Mouse (Mus musculus) lung, postnatal 4 days (tissue): Measurements from ENCODE around the gene Smad6.
A peak's percentile ranks its signal among the peaks of the same experiment; 100 is the strongest.

ENCODE experiments used
- DNase-seq, 2 experiments: peaks; one replicate each; pipeline ENCODE4 v3.0.0; 2021

Gene Smad6

GRCm38 (mm10) chr9:63958337-63959030 lies 63.4 kb downstream of the Smad6 start:
- DNase-seq: peak; percentile 78 to 85

DNA sequence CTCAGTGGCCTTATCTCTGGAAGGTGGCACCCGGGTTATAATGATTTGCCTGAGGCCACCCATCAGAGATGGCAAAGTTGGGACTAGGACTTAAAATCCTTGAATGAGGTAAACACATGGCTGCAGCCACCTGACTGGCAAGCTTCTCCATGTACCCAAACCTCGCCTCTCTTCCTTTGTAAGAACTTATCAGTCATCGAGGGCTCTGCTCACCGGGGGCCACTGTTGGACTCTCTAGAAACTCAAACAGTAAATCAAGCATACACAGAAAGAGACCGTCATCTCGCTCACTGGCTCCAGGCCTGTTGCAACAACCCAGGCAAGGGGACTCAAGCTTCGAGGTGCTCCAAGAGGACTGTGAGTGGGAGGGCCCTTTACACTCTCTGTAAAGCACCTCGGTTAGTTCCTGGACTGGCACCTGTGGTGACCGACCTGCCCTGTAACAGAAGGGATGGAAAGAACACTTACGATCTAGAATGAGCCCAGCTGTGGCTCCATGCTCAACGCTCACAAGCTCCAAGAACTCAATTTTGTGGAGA lies 64.1 kb downstream of the Smad6 start:
- peak in 1 of 2 experiments; percentile 66 for DNase-seq

GRCm38 (mm10) chr9:63956052-63956451 lies 65.8 kb downstream of the Smad6 start:
- peak; percentile 76 to 86 for DNase-seq

DNA sequence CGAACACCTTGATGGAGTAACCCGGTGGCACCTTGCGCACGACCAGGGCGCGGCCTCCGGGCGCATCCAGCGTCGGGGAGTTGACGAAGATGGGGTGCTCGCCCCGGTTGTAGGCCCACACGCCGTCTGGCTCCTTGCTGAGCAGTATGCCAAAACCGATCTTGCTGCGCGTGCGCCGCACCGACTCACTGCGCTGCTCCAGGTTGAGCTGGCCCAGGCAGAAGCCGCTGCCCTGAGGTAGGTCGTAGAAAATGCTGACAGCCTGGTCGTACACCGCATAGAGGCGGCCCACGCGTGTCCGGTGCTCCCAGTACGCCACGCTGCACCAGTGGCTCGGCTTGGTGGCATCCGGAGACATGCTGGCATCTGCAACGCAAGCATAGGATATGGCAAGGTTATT lies 68.2 kb downstream of the Smad6 start:
- DNase-seq: no peak

DNA sequence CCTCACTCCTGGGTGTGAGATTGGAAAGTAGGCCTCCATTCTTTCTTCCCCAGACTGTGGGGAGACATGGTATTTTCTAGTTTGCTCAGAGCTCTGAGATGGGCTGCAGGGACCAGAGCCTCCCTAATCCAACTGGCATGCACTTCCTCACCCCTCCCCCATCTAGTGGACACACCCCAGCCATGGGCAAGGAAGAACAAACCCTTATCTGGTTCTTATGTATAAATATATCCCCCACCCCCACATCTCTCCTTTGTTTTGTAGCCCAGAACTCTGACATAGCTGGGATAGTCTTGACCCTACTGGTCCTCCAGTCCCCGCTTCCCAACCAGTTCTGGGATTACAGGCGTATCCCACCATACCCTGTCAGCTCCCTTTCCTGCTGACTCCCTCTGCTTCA lies 69.3 kb downstream of the Smad6 start:
- peak in 1 of 2 experiments; percentile 17 for DNase-seq

GRCm38 (mm10) chr9:63950357-63950756 lies 71.5 kb downstream of the Smad6 start:
- DNase-seq: peak in 1 of 2 experiments; percentile 30

DNA sequence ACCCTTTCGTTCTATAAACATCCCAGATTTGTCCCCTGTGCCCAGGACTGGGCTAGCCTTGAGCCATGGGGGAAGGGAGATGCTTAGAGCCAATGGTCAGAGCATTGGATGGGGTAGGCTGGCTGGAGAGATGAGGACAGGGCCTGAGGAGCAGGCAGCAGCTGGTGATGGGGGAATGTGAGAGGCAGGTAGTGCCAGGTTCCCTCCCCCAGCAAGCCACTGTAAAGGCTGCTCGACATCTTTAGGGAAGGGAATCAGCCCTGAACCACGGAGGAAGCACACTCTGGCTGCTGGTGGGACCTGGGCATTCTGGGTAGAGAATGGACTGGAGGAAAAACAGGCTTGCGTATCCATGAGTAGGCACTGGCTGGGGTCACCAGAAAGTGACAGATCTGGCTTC lies 72.5 kb downstream of the Smad6 start:
- DNase-seq: no peak

- DNase-seq: no peak
Observed at GRCm38 (mm10) chr9:63942608-63942982, 79.3 kb downstream of the Smad6 start.

GRCm38 (mm10) chr9:63941747-63942607 lies 79.9 kb downstream of the Smad6 start:
- peak; percentile 63 to 85 for DNase-seq

DNA sequence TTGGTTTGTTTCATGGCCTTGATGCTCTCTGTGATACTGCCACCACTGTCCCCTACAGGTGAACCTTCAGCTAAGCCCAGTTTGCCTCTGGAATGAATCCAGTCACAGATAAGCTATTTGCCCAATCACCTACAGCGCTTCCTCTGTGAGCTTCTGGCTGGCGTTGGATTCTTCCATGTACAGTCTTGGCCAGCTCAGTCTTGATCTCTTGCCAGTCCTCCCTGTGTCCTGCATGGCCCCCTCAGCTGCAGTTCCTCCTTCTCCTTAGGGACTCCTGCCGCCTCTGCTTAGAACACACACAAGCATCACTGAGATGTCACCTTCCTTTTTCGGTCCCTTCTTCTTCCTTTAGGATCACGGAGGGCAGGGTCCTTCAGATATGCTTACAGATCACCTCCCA lies 85.6 kb downstream of the Smad6 start:
- DNase-seq: no peak

DNA sequence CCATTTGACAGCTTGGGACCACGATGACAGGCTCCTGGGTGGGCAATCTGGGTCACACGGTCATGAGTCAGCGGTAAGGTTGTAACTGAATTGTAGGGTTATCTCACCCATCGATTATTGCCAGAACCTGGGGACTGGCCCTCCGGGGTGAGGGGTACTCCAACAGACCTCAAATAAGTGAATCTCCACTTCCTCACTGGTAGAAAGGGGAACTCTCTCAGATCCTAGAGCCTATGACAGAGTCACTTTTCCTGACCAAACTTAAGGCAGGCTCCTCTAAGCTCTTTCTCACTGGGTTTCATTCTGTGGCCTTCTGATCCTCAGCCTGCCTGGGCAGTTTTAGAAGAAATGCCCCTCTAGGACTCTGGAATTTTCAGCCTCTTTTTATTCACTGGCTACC lies 88.8 kb downstream of the Smad6 start:
- no peak for DNase-seq

DNA sequence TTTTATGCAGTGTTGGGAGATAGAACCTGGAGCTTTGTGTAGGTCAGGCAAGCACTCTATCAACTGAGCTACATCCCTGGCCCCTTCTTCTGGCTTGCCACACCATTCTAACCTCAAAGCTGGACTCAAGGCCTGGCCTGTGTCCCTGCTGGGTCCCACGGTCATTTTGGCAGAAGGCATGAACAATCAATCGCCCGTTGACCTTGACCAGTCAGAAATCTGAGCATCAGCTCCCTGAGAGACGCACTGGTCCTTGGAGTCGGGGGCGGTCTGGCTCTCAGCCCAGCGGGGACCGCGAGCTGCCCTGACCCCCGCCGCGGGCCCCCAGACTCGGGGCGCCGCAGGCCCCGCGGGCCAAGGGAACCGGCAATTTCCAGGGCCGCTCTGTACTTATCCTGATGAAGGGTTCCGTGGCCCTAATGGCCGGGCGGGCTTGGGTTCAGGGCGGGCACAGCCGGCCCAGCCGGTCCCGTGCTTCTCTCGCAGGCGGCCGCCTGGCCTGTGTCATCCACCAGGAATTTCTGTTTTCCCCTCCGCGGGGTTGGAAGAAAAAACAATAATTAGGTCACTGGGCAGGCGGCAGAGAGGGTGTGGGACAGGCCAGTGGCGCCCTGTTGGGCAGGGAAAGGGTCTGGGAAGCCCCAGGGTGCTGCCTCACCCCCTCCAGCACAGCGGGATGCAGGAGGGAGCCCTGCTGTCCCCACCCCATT lies 94.4 kb downstream of the Smad6 start:
- DNase-seq: peak; percentile 73 to 85

- peak; percentile 47 to 79 for DNase-seq
Observed at GRCm38 (mm10) chr9:63926377-63926776, 95.5 kb downstream of the Smad6 start.

DNA sequence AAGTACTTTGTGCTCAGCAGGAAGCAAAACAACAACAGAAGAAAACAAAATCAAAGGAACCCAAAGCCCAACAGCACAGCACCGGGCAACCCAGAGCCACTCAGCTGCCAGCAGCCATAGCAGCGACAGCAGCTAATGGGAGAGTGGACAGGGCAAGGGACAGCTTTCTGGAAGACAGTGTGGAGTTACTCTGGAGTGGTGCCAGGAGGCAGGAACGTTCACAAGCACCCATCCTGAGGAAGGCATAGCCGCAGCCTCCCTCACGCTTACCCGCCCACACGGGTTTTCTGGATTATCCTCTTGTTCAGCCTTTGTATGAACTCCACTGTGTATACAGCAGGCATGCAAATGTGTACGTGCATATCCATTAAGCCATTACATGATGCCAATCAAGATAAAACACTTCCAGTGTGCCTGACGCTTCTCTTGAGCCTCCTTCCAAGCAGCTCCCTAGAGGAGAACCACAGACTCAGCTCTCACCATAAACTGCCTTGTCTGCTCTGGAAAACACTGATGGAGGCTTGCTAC lies 98.6 kb downstream of the Smad6 start:
- DNase-seq: no peak

DNA sequence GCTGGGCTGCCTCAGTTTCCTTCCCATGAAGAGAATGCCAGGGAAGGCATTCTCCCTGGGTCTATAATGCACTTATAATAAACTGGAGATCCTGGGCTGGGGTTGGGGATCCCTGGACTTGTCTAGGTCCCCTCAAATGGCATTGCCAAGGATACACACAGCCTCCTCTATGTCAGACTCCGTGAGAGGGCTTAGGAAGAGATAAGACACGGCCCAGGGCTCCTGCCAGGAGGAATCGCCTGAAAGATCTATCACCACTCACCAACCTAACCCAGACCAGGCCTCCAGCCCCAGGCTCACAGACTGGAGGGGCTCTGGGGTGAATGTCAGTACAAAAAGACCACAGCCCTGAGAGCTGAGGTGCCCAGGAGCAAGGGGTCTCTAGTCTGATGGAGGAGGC lies 102.2 kb downstream of the Smad6 start:
- DNase-seq: no peak

DNA sequence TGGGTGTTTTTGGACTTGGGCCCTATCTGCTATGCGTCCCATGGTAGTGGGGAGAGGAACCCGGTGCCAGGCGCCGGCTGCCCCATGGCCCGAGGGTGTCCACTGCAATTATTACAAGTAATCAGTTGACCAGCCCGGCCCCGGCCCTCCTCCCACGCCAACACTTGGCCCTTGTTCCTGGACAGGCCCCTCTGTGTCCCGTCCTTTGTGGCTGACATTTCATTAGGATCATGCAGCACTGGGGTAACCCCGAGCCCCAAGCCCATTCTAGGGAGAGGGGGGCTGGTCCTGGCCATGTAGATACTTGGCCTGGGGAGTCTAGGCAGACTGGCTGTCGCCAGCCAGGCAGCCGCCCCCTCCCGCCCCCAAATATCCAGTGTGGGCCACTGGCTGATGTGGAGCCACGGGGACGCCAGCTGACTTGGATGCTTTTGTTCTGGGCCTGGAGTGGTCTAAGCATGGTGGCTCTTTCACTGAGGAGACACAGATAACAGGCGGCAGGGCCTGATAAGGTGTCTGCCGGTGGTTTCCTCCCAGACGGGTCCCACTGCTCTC lies 102.8 kb downstream of the Smad6 start:
- peak in 1 of 2 experiments; percentile 62 for DNase-seq

DNA sequence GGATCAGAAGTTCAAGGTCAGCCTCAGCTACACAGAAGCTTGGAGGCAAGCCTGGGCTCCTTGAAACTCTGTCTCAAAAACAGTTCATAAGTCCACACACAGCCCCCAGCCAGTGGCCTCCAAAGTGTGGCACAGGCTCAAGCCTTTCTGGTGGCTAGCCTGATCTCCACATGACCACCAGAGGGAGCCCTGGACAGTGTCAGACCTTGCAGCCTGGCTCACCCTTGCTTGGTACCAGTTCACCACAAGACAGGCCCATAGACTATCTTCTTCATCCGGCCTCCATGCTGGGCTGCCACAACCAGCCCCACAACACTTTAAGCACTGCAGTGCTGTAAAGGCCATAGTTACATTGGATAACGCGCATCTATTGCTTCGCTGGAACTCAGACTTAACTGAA lies 103.6 kb downstream of the Smad6 start:
- DNase-seq: peak; percentile 86 to 89

GRCm38 (mm10) chr9:63916441-63916840 lies 105.4 kb downstream of the Smad6 start:
- no peak for DNase-seq

DNA sequence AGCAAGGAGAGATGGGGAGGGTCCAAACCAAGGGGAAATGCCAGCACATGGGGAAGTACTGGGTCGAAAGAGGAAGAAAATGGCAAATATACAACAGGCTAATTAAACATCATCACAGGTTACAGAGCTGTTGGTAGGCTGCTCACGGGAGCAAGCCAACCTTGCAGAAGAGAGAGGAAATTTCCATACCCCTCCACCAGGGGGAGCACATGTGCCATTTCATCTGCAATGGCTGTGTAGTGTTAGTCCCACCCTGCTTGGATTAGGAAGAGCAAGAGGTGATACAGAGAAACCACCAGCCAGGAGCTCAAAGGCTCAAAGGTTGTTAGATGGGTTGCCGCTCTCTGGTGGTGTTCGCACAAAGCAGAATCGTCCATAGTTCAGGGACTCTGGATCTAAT lies 105.9 kb downstream of the Smad6 start:
- DNase-seq: peak; percentile 58 to 83

DNA sequence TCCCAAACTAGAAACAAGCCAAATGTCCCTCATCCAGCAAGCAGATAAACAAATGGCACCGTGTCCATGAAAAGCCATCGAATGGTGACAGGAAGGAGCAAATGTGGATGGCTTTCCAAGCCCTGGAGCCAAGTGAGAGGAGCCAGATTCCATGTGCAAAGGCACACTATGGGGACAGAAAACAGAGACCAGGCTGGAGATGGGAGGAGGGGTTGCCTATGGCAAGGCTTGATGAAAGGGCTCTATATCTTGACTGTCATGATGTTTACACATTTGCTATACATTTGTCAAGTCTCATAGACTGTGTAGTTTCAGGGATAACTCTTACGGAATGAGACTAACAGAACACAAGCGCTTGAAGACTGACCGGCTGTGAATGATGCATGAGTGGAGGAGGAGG lies 106.9 kb downstream of the Smad6 start:
- DNase-seq: no peak

DNA sequence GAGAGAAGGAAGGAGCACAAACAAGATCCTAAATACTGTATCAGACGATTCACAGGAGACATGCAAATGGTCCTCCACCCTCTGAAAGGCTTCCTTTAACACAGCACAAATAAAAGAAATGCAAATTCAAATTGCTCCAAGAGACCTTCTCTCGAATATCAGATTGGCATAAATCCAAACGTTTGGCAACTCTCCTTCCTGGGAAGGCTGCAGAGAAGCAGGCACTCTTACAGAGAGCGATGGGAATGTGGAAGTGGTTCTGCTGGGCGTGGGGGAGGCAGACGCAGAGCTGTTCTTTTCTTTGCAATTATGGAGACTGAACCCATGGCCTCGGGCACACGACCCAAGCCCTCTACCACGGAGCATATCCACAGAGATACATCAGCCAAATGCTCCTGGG lies 109.8 kb downstream of the Smad6 start:
- DNase-seq: no peak

DNA sequence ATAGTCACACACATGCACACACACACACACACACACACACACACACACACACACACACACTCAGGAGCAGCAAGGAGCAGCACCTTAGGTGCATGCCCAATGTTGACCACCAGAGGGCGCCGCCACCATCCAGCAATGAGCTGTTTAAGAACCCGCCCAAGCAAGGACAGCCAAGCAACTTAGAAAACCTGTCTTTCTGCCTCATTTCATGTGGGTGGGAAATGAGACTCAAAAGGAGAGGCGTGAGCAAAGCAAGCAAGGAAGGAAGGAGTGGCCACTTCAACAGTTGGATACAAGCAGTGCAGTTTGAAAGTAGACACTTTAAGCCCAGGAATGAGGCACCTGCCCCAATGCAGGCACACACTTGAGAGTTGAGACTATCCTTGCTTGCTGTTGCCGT lies 112.2 kb downstream of the Smad6 start:
- peak; percentile 88 to 90 for DNase-seq

- DNase-seq: no peak
Observed at GRCm38 (mm10) chr9:63904543-63904942, 117.3 kb downstream of the Smad6 start.
